Comparison of ENCODE assay signal across 8 mouse cellular contexts in the genomic region with DNA sequence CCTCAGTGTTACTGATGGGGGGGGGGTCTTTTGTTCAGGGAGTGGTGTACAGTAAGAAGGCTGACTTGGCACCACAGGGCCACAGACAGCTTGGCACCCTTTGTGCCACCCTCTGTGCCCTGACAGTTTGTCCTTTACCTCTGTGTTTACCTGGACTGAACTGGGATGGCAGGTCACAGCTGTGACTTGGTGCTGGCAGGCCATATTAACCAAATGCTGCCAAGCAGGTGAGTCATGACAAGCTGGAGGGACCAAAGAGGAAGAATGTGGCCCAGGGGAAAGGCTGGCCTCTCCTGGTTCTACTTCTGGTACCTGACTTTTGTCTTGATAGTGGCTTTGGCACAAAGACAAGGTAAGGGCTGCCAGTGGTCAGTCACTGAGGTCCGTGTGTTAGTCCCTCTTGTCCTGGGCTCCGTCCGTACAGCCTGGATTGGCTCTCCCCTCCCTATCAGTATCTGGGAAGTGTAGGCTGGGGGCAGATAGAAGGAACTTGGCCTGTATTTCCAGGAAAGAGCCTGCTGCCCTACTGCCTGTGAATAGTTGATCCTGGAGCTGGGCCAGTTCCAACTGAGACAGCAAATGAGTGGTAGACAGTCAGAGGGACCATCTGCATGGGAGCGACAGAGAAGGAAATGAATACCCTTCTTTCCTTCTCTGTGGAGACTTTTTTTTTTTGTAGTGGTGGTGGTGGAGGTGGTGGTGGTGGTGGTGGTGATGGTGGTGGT.
DNase-seq lines count a peak whose midpoint lies in the region; ATAC-seq lines count a peak whose summit lies in the region.

No protein-coding gene starts in this region.

- DNase-seq in cerebellum, adult 8-10 months, result peak; percentile 35
- no peak for DNase-seq in cerebellum, postnatal 4 days (ENCODE audit: low spot score in 2 of 2)
- DNase-seq in kidney, adult 11 months, result peak; percentile 44
- no peak for DNase-seq in kidney, postnatal 10 days
- peak; percentile 50 for DNase-seq in lung, postnatal 25 days (ENCODE audit: low spot score)
- DNase-seq in lung, postnatal 10 days, result no peak
- peak; percentile 41 to 55 for DNase-seq in cerebellum, postnatal 36 days

- no peak for ATAC-seq in erythroblast, adult 5-6 weeks (replicated peaks; ENCODE audit: low FRiP score, poor library complexity, severe bottlenecking)

Comparison
In these comparisons a context has a peak if more than half of its experiments do, and no peak if none do; other contexts are left out.
1. DNase-seq: peak in cerebellum, adult 8-10 months (single experiment), kidney, adult 11 months (single experiment), lung, postnatal 25 days (single experiment) and cerebellum, postnatal 36 days (2 of 2); none in cerebellum, postnatal 4 days (0 of 2), kidney, postnatal 10 days (single experiment) and lung, postnatal 10 days (single experiment).